Mouse (Mus musculus) neural tube, embryonic 11.5 days (tissue): Measurements from ENCODE around the gene Dhrs9. TPM values are rescaled to one million over a fixed set of nuclear protein-coding genes. Genes with fewer than 3 reads are reported as not detected.

Experiments used
- ATAC-seq: fragments of 200-750 bp; cut with Nextera tagmentation; 2 replicates; pipeline ENCODE4 v1.8.0; 2017; ENCODE audit warnings: moderate number of reproducible peaks, mild to moderate bottlenecking, moderate TSS enrichment, moderate library complexity; ENCODE audit not compliant: insufficient read depth, low FRiP score, low TSS enrichment
- DNase-seq: peaks from one replicate; pipeline ENCODE4 v3.0.0-alpha.2; 2015; ENCODE audit warnings: low spot score
- H3K27ac ChIP-seq: fragments of 300-500 bp; sonication (generic); 2 replicates; pipeline ENCODE4 v1.5.1; 2014; ENCODE audit warnings: low read depth, mild to moderate bottlenecking, low read length
- H3K27me3 ChIP-seq: fragments of 300-500 bp; sonication (generic); 2 replicates; pipeline ENCODE4 v1.6.1; 2014; ENCODE audit warnings: mild to moderate bottlenecking, low read length, mixed read lengths; ENCODE audit not compliant: control insufficient read depth, insufficient read depth
- H3K36me3 ChIP-seq: fragments of 300-500 bp; sonication (generic); 2 replicates; pipeline ENCODE4 v1.6.1; 2014; ENCODE audit warnings: mild to moderate bottlenecking, low read length, moderate library complexity, mixed read lengths; ENCODE audit not compliant: control insufficient read depth, insufficient read depth
- H3K4me1 ChIP-seq: fragments of 300-500 bp; sonication (generic); 2 replicates; pipeline ENCODE4 v1.6.1; 2014; ENCODE audit warnings: low read length, mixed read lengths; ENCODE audit not compliant: control insufficient read depth, insufficient read depth
- H3K4me2 ChIP-seq: fragments of 300-500 bp; sonication (generic); 2 replicates; pipeline ENCODE4 v1.6.1; 2014; ENCODE audit warnings: low read depth, mild to moderate bottlenecking, moderate library complexity
- H3K4me3 ChIP-seq: fragments of 300-500 bp; sonication (generic); 2 replicates; pipeline ENCODE4 v1.5.1; 2014; ENCODE audit warnings: low read depth, low read length
- H3K9ac ChIP-seq: fragments of 300-500 bp; sonication (generic); 2 replicates; pipeline ENCODE4 v1.6.1; 2014; ENCODE audit warnings: mild to moderate bottlenecking, low read length
- H3K9me3 ChIP-seq: fragments of 300-500 bp; sonication (generic); 2 replicates; pipeline ENCODE4 v1.6.1; 2016; ENCODE audit warnings: low read length; ENCODE audit not compliant: control insufficient read depth
- WGBS: fragments of 180-500 bp; shearing (Covaris S2); extraction: QIAGEN DNeasy Blood & Tissue Kit; methylation state at CpG from one replicate; pipeline ENCODE4 v1.1.7; 2014; 5-methylcytosine and 5-hydroxymethylcytosine counted together
- polyA plus RNA-seq: library from polyadenylated mRNA; unstranded; fragments of >200 nt; fragmentation: Nextera tagmentation; extraction: Ambion mirVana; gene quantifications from 2 replicates; pipeline ENCODE4 v1.2.1, GENCODE M21; 2014

The Dhrs9 gene
- polyA plus RNA-seq, 1 experiment from 2014 or later, result not detected

GRCm38 (mm10) chr2:69402309-69402708 lies 22.1 kb downstream of the Dhrs9 start:
- Histone ChIP-seq H3K4me3 (no peak overlapping the region), H3K36me3 (no peaks in the 10 kb centered on the region), H3K9me3 (no peaks in the 10 kb centered on the region), H3K27me3 (no peaks in the 10 kb centered on the region), H3K27ac (no peak overlapping the region), H3K4me1 (no peaks in the 10 kb centered on the region), H3K4me2 (no peak overlapping the region), H3K9ac (no peak overlapping the region)
- no peak for DNase-seq
- no peak for ATAC-seq
- WGBS, result 84% methylated on average over 7 of the region's 7 CpGs

GRCm38 (mm10) chr2:69405692-69406091 lies 25.4 kb downstream of the Dhrs9 start:
- no peak for ATAC-seq
- Histone ChIP-seq H3K27ac (no peak overlapping the region), H3K4me1 (no peaks in the 10 kb centered on the region), H3K27me3 (no peaks in the 10 kb centered on the region), H3K9ac (no peak overlapping the region), H3K36me3 (no peaks in the 10 kb centered on the region), H3K9me3 (no peaks in the 10 kb centered on the region), H3K4me2 (no peak overlapping the region), H3K4me3 (no peak overlapping the region)
- 93% methylated on average over 5 of the region's 5 CpGs for WGBS
- DNase-seq, result no peak

- H3K4me3 ChIP-seq, result no peak overlapping the region
- no peak overlapping the region for H3K4me2 ChIP-seq
- ATAC-seq (no peak), DNase-seq (no peak)
- WGBS, result 94% methylated on average over 10 of the region's 10 CpGs
- no peaks in the 10 kb centered on the region for H3K27me3 ChIP-seq
- peaks cover 10% of the 10 kb centered on the region for H3K4me1 ChIP-seq
- no peaks in the 10 kb centered on the region for H3K36me3 ChIP-seq
- no peaks in the 10 kb centered on the region for H3K9me3 ChIP-seq
- no peak overlapping the region for H3K9ac ChIP-seq
- H3K27ac ChIP-seq, result no peak overlapping the region
Observed at GRCm38 (mm10) chr2:69414539-69414938, 34.3 kb downstream of the Dhrs9 start.

- DNase-seq, result no peak
- no peak overlapping the region for H3K4me2 ChIP-seq
- 91% methylated on average over 6 of the region's 6 CpGs for WGBS
- no peaks in the 10 kb centered on the region for H3K9me3 ChIP-seq
- no peak overlapping the region for H3K27ac ChIP-seq
- no peak overlapping the region for H3K4me3 ChIP-seq
- peaks cover 10% of the 10 kb centered on the region for H3K4me1 ChIP-seq
- ATAC-seq, result no peak
- H3K27me3 ChIP-seq, result no peaks in the 10 kb centered on the region
- H3K36me3 ChIP-seq, result no peaks in the 10 kb centered on the region
- H3K9ac ChIP-seq, result no peak overlapping the region
Observed at GRCm38 (mm10) chr2:69415070-69415469, 34.8 kb downstream of the Dhrs9 start.

- Histone ChIP-seq H3K27ac (no peak overlapping the region), H3K4me1 (peaks cover 10% of the 10 kb centered on the region), H3K4me3 (no peak overlapping the region), H3K9ac (no peak overlapping the region), H3K36me3 (no peaks in the 10 kb centered on the region), H3K27me3 (no peaks in the 10 kb centered on the region), H3K9me3 (no peaks in the 10 kb centered on the region), H3K4me2 (peak overlapping the region; percentile 10; the same call in 1 of the 2 replicates)
- WGBS, result 5% methylated on average over 11 of the region's 11 CpGs
- ATAC-seq (peak; percentile 95), DNase-seq (peak; percentile 71)
Observed at GRCm38 (mm10) chr2:69418294-69418881, 38.1 kb downstream of the Dhrs9 start.

- Histone ChIP-seq H3K27ac (no peak overlapping the region), H3K4me2 (no peak overlapping the region), H3K4me3 (no peak overlapping the region), H3K9ac (no peak overlapping the region), H3K9me3 (no peaks in the 10 kb centered on the region), H3K4me1 (no peaks in the 10 kb centered on the region), H3K27me3 (no peaks in the 10 kb centered on the region), H3K36me3 (no peaks in the 10 kb centered on the region)
- WGBS, result 61% methylated on average over 5 of the region's 5 CpGs
- ATAC-seq, result no peak
- DNase-seq, result no peak
Observed at GRCm38 (mm10) chr2:69424829-69425228, 44.6 kb downstream of the Dhrs9 start.

DNA sequence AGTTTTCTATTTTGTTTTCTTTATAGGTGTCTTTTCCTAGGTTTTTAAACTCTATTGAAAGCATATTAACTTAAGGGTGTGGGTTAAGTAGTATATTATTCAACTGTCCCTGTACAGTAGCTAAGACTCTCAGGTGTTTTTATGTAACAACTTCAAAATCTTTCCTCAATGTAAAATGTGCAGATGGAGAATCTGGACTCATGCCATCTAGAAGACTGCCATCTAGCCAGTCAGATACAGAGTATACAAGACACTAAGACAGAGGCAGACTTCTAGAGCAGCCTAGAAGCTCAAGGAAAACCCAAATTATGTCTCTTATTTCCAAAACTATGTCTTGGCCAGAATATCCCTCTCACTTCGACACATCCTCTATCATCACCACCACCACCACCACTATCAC lies 45.8 kb downstream of the Dhrs9 start:
- ATAC-seq (no peak), DNase-seq (no peak)
- H3K27ac ChIP-seq, result no peak overlapping the region
- no peaks in the 10 kb centered on the region for H3K4me1 ChIP-seq
- no peaks in the 10 kb centered on the region for H3K36me3 ChIP-seq
- H3K4me2 ChIP-seq, result no peak overlapping the region
- H3K9me3 ChIP-seq, result no peaks in the 10 kb centered on the region
- H3K9ac ChIP-seq, result no peak overlapping the region
- 84% methylated on average over 1 of the region's 1 CpGs for WGBS
- H3K4me3 ChIP-seq, result no peak overlapping the region
- no peaks in the 10 kb centered on the region for H3K27me3 ChIP-seq

GRCm38 (mm10) chr2:69427141-69427540 lies 46.9 kb downstream of the Dhrs9 start:
- 90% methylated on average over 10 of the region's 10 CpGs for WGBS
- Histone ChIP-seq H3K4me2 (no peak overlapping the region), H3K27me3 (no peaks in the 10 kb centered on the region), H3K4me3 (no peak overlapping the region), H3K4me1 (no peaks in the 10 kb centered on the region), H3K27ac (no peak overlapping the region), H3K9me3 (no peaks in the 10 kb centered on the region), H3K36me3 (no peaks in the 10 kb centered on the region), H3K9ac (no peak overlapping the region)
- ATAC-seq (no peak), DNase-seq (no peak)

DNA sequence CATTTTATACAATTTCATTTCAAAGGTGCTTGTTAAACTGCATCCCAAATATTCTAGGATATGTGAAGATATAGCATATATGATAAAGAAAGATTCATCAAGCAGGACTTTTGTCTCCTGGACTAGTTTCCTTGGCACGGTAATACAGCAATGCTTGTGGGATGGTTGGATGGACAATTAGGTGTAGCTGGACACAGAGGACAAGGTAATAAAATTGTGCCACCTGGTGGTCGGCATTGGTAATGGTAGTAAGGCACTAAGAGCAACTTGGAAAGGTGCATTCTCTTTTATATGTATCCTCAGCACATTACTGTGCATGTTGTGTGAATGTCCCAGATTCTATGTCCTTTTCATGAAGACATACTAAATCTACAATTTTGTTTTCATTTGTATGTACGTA lies 47.9 kb downstream of the Dhrs9 start:
- 39% methylated on average over 3 of the region's 3 CpGs for WGBS
- peak; percentile 69; the same call in 1 of the 2 replicates for ATAC-seq
- DNase-seq, result peak; percentile 72

More for the DNA sequence above, 47.9 kb downstream of the Dhrs9 start:
- Histone ChIP-seq H3K4me3 (no peak overlapping the region), H3K27me3 (no peaks in the 10 kb centered on the region), H3K9ac (no peak overlapping the region), H3K9me3 (no peaks in the 10 kb centered on the region), H3K4me1 (no peaks in the 10 kb centered on the region), H3K27ac (no peak overlapping the region), H3K4me2 (no peak overlapping the region), H3K36me3 (no peaks in the 10 kb centered on the region)
